Mouse (Mus musculus) lung, postnatal 0 days (tissue): ENCODE data around the gene C1rl.

Source experiments
- CTCF ChIP-seq: IDR thresholded peaks from 2 replicates; pipeline ENCODE4 v1.5.1; 2016; ENCODE audit warnings: antibody characterized with exemption, mild to moderate bottlenecking
- EP300 ChIP-seq: IDR thresholded peaks from 2 replicates; pipeline ENCODE4 v1.6.1; 2016; ENCODE audit warnings: antibody characterized with exemption, mild to moderate bottlenecking, control low read depth

GRCm38 (mm10) chr6:124496054-124496453 is 3.1 kb downstream of the C1rl start:
- TF ChIP-seq CTCF (no peak), EP300 (no peak)
